Mouse (Mus musculus) G1E (cell line): Measurements from ENCODE around the gene Phldb1. TPM values are rescaled to one million over a fixed set of nuclear protein-coding genes. Genes with fewer than 3 reads are reported as not detected.

Experiments
- ATAC-seq: 2 replicates; pipeline ENCODE4 v1.8.0; 2016; ENCODE audit warnings: mild to moderate bottlenecking; ENCODE audit not compliant: insufficient number of reproducible peaks, poor library complexity, low FRiP score, severe bottlenecking; ENCODE audit errors: extremely low read depth
- DNase-seq: peaks from one replicate; pipeline ENCODE4 v3.0.0; 2012; ENCODE audit warnings: low spot score
- H3K27me3 ChIP-seq: 2 replicates; pipeline ENCODE4 v1.6.1; 2012; ENCODE audit warnings: mild to moderate bottlenecking, low read length, inconsistent platforms; ENCODE audit not compliant: insufficient read depth
- H3K36me3 ChIP-seq: replicated peaks from 2 replicates; pipeline ENCODE3; 2012; ENCODE audit warnings: mild to moderate bottlenecking, inconsistent platforms
- H3K4me1 ChIP-seq: 2 replicates; pipeline ENCODE4 v1.6.1; 2012; ENCODE audit warnings: low read depth, low read length, inconsistent platforms, mixed read lengths; ENCODE audit not compliant: insufficient read depth
- H3K4me3 ChIP-seq: 2 replicates; pipeline ENCODE4 v1.5.1; 2012; ENCODE audit warnings: low read depth, mild to moderate bottlenecking, inconsistent platforms, low read length, moderate library complexity, mixed read lengths
- H3K9me3 ChIP-seq: replicated peaks from 2 replicates; pipeline ENCODE4 v1.6.1; 2012; ENCODE audit warnings: inconsistent platforms
- CTCF ChIP-seq: IDR thresholded peaks from 2 replicates; pipeline ENCODE4 v1.5.1; 2012; ENCODE audit warnings: low read depth, low read length, inconsistent platforms, mixed read lengths
- GATA1 ChIP-seq: IDR thresholded peaks from 2 replicates; pipeline ENCODE4 v1.6.1; 2012; ENCODE audit warnings: borderline replicate concordance, low read length, inconsistent platforms, mixed read lengths
- GATA2 ChIP-seq: IDR thresholded peaks from 2 replicates; pipeline ENCODE4 v1.6.1; 2012; ENCODE audit warnings: low read depth, low read length, inconsistent platforms, borderline replicate concordance
- POLR2AphosphoS5 ChIP-seq: IDR thresholded peaks from 2 replicates; pipeline ENCODE4 v1.6.1; 2012; ENCODE audit warnings: low read depth, low read length, inconsistent platforms; ENCODE audit not compliant: insufficient replicate concordance
- TAL1 ChIP-seq: conservative IDR thresholded peaks from 2 replicates; pipeline ENCODE4 v1.6.1; 2012; ENCODE audit warnings: low read depth, low read length, inconsistent platforms, mixed read lengths
- polyA plus RNA-seq: library from polyadenylated mRNA; stranded (reverse); fragments of >175 nt; gene quantifications from 2 replicates; pipeline ENCODE4 v1.2.3, GENCODE M21; 2012
- total RNA-seq, 2 experiments: library from RNA; stranded (forward) in 1 of 2; stranded (reverse) in 1 of 2; fragments of 200-1000 nt in 1 of 2; fragments of >200 nt in 1 of 2; fragmentation: Nextera tagmentation in 1 of 2; gene quantifications; 2 replicates each; pipeline ENCODE4 v1.2.3; 2014 to 2017

The Phldb1 gene
- total and polyA plus RNA-seq, 3 experiments, result 4.0 to 8.1 (median 7.4) TPM

- no peaks in the 10 kb centered on the region; the same call in 1 of the 2 replicates for H3K9me3 ChIP-seq
- no peaks in the 10 kb centered on the region for H3K36me3 ChIP-seq
- TF ChIP-seq CTCF, result no peak
- TF ChIP-seq GATA1, result no peak
- TF ChIP-seq POLR2AphosphoS5, result no peak
- no peak for TF ChIP-seq TAL1
- no peak for DNase-seq
- H3K4me1 ChIP-seq, result peaks cover 6% of the 10 kb centered on the region
- H3K27me3 ChIP-seq, result peaks cover 46% of the 10 kb centered on the region
- H3K4me3 ChIP-seq, result no peak overlapping the region
- ATAC-seq, result no peak
Measured at GRCm38 (mm10) chr9:44652027-44652426, 83.0 kb downstream of the Phldb1 start.

- H3K4me1 ChIP-seq, result peaks cover 6% of the 10 kb centered on the region
- no peak for ATAC-seq
- TF ChIP-seq GATA1 (no peak), POLR2AphosphoS5 (no peak), GATA2 (no peak), TAL1 (no peak)
- no peaks in the 10 kb centered on the region for H3K36me3 ChIP-seq
- H3K4me3 ChIP-seq, result no peak overlapping the region
- peaks cover 69% of the 10 kb centered on the region for H3K27me3 ChIP-seq
- DNase-seq, result no peak
- H3K9me3 ChIP-seq, result no peaks in the 10 kb centered on the region
Measured at GRCm38 (mm10) chr9:44648881-44649281, 86.1 kb downstream of the Phldb1 start.

GRCm38 (mm10) chr9:44647656-44648055, 87.3 kb downstream of the Phldb1 start:
- TF ChIP-seq POLR2AphosphoS5 (no peak), CTCF (no peak), GATA2 (no peak), TAL1 (no peak), GATA1 (no peak)
- no peak for ATAC-seq
- peaks cover 63% of the 10 kb centered on the region for H3K27me3 ChIP-seq

GRCm38 (mm10) chr9:44647026-44647425, 88.0 kb downstream of the Phldb1 start:
- TF ChIP-seq GATA2 (no peak), GATA1 (no peak)
- H3K27me3 ChIP-seq, result peaks cover 58% of the 10 kb centered on the region
- peaks cover 6% of the 10 kb centered on the region for H3K4me1 ChIP-seq
- no peaks in the 10 kb centered on the region for H3K9me3 ChIP-seq
- ATAC-seq (no peak), DNase-seq (no peak)
- no peak overlapping the region for H3K4me3 ChIP-seq
- no peaks in the 10 kb centered on the region for H3K36me3 ChIP-seq

More at GRCm38 (mm10) chr9:44647656-44648055, 87.3 kb downstream of the Phldb1 start:
- Histone ChIP-seq H3K4me3 (no peak overlapping the region), H3K9me3 (no peaks in the 10 kb centered on the region), H3K4me1 (peaks cover 6% of the 10 kb centered on the region), H3K36me3 (no peaks in the 10 kb centered on the region)
- no peak for DNase-seq

GRCm38 (mm10) chr9:44646366-44646765, 88.6 kb downstream of the Phldb1 start:
- Histone ChIP-seq H3K9me3 (no peaks in the 10 kb centered on the region), H3K4me1 (peaks cover 6% of the 10 kb centered on the region), H3K36me3 (no peaks in the 10 kb centered on the region), H3K27me3 (peaks cover 52% of the 10 kb centered on the region), H3K4me3 (no peak overlapping the region)
- ATAC-seq (no peak), DNase-seq (no peak)
- no peak for TF ChIP-seq TAL1
- TF ChIP-seq GATA1, result no peak
- no peak for TF ChIP-seq POLR2AphosphoS5
- TF ChIP-seq GATA2, result no peak
- no peak for TF ChIP-seq CTCF

DNA sequence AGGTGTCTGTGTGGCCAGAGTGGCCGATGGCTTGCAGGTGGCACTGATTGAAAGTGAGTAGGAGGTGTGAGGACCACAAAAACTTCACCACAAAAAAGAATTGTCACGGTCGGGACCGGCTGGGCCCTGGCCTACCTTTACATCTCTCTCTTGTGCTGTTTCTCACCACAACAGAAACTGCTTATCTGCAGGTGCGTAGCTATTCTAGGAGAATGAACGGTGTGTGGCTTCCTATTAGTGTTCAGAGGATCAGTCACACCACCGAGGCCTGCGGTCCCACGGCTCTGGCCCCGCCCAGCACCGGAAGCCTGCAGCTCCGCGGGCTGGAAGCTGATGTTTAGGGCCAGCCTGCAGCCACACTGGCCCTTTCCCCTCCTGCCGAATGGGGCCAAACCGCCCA, 89.1 kb downstream of the Phldb1 start:
- H3K4me3 ChIP-seq, result no peak overlapping the region
- no peaks in the 10 kb centered on the region for H3K9me3 ChIP-seq
- H3K27me3 ChIP-seq, result peaks cover 48% of the 10 kb centered on the region
- ATAC-seq, result no peak
- DNase-seq, result no peak
- peaks cover under 1% of the 10 kb centered on the region for H3K36me3 ChIP-seq
- peaks cover 6% of the 10 kb centered on the region for H3K4me1 ChIP-seq
- TF ChIP-seq CTCF (no peak), GATA1 (no peak), POLR2AphosphoS5 (no peak), TAL1 (no peak), GATA2 (no peak)

DNA sequence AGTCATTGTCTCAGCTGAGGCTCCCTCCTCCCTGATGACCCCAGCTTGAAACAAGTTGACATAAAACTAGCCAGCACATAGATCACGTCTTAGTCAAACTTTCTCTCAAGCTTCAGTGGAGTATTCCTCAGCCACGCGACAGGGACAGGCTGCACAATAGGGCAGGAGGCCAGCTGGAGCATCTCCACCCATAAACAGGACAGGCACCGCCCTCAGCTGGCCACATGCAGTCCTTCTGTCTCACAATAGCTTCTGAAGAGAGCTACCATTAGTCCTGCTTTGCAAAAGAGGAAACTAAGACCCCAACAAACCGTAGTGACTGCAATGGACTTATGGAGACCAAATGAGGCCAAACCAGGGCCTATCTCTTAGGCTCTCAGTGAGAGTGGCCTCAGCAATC, 89.5 kb downstream of the Phldb1 start:
- Histone ChIP-seq H3K27me3 (peaks cover 43% of the 10 kb centered on the region), H3K4me1 (peaks cover 6% of the 10 kb centered on the region), H3K9me3 (no peaks in the 10 kb centered on the region), H3K4me3 (no peak overlapping the region), H3K36me3 (peaks cover 4% of the 10 kb centered on the region)
- TF ChIP-seq GATA2 (no peak), POLR2AphosphoS5 (no peak), GATA1 (no peak), TAL1 (no peak), CTCF (no peak)
- ATAC-seq (no peak), DNase-seq (no peak)
